Mouse (Mus musculus) liver, adult 2 months (tissue): Measurements from ENCODE around the gene Oxnad1. TPM values are rescaled to one million over a fixed set of nuclear protein-coding genes. Genes with fewer than 3 reads are reported as not detected.

Experiments used
- DNase-seq: peaks from one replicate; pipeline ENCODE4 v3.0.0-alpha.2; 2011; ENCODE audit warnings: low read depth, low spot score; ENCODE audit errors: extremely low read depth
- H3K27ac ChIP-seq: fragments of 200-500 bp; replicated peaks from 2 replicates; pipeline ENCODE4 v1.5.1; 2012; ENCODE audit warnings: low read depth, mild to moderate bottlenecking, control low read depth, inconsistent platforms, low read length; ENCODE audit not compliant: insufficient read depth
- H3K27me3 ChIP-seq: fragments of 200-500 bp; 2 replicates; pipeline ENCODE4 v1.6.1; 2012; ENCODE audit warnings: mild to moderate bottlenecking, moderate library complexity, low read length, inconsistent platforms; ENCODE audit not compliant: control insufficient read depth, insufficient read depth
- H3K36me3 ChIP-seq: fragments of 200-500 bp; 2 replicates; pipeline ENCODE4 v1.6.1; 2012; ENCODE audit warnings: low read length, inconsistent platforms; ENCODE audit not compliant: control insufficient read depth, insufficient read depth
- H3K4me1 ChIP-seq: fragments of 200-500 bp; 2 replicates; pipeline ENCODE4 v1.6.1; 2011; ENCODE audit warnings: low read length; ENCODE audit not compliant: control insufficient read depth, insufficient read depth
- H3K4me3 ChIP-seq: fragments of 200-500 bp; 2 replicates; pipeline ENCODE4 v1.5.1; 2011; ENCODE audit warnings: low read depth, mild to moderate bottlenecking, control low read depth, low read length, moderate library complexity; ENCODE audit not compliant: insufficient read depth
- H3K79me2 ChIP-seq: fragments of 200-500 bp; 2 replicates; pipeline ENCODE4 v1.6.1; 2012; ENCODE audit warnings: inconsistent platforms, mild to moderate bottlenecking, low read length, moderate library complexity; ENCODE audit not compliant: control insufficient read depth, insufficient read depth
- H3K9ac ChIP-seq: fragments of 200-500 bp; 2 replicates; pipeline ENCODE4 v1.6.1; 2012; ENCODE audit warnings: low read depth, mild to moderate bottlenecking, control low read depth, inconsistent platforms, low read length
- CTCF ChIP-seq: fragments of 200-500 bp; IDR thresholded peaks from 2 replicates; pipeline ENCODE4 v1.5.1; 2011; ENCODE audit warnings: low read depth, low read length, control low read depth
- POLR2A ChIP-seq: fragments of 200-500 bp; IDR thresholded peaks from 2 replicates; pipeline ENCODE4 v1.6.1; 2011; ENCODE audit warnings: low read length, control low read depth; ENCODE audit not compliant: insufficient read depth; ENCODE audit errors: extremely low read depth
- WGBS: fragments of 180-500 bp; shearing (Covaris S2); methylation state at CpG from one replicate; pipeline ENCODE4 v1.1.7; 2018; 5-methylcytosine and 5-hydroxymethylcytosine counted together
- polyA plus RNA-seq: library from polyadenylated mRNA; depleted of rRNA; stranded (reverse); fragments of >200 nt; gene quantifications from 2 replicates; pipeline ENCODE4 v1.2.3, GENCODE M21; 2012
- total RNA-seq: library from RNA; depleted of rRNA; stranded (reverse); fragments of >200 nt; gene quantifications from 2 replicates; pipeline ENCODE4 v1.2.3, GENCODE M21; 2014

The Oxnad1 gene
- total and polyA plus RNA-seq, 2 experiments = 27.6 to 46.1 TPM

DNA sequence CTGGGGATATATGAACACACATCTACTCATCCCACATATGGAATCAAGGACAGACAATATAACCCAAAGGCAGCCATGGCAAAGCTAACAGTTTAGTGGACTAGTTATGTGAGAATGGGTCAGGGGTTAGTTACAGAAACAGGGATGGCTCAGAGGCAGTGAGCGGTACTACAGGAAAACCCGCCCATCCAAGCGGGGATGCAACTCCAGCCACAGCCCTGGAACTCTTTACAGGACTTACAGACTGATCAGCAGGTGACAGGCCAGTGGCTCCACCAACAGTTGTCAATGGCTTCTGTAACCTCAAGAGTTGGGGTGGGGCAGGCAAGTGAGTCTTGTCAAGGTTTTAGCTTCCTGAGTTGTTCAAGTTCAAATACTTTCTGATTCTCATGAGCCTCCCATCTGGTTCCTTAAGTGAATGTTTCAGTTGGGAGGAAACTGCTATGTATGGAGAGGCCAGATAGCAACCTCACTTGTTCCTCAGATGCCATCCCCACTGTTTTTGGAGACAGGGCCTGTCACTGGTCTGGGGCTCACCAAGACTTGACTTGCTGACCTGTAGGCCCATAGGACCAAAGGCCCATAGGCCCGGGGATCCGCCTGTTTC is 55.3 kb downstream of the Oxnad1 start:
- Histone ChIP-seq H3K4me1 (peaks cover 2% of the 10 kb centered on the region; the same call in 1 of the 2 replicates), H3K27me3 (no peaks in the 10 kb centered on the region), H3K9ac (no peak overlapping the region), H3K4me3 (no peak overlapping the region), H3K27ac (no peak overlapping the region), H3K36me3 (no peaks in the 10 kb centered on the region), H3K79me2 (no peaks in the 10 kb centered on the region)
- TF ChIP-seq CTCF = no peak
- no peak for TF ChIP-seq POLR2A
- 96% methylated on average over 5 of the region's 5 CpGs for WGBS
- no peak for DNase-seq

DNA sequence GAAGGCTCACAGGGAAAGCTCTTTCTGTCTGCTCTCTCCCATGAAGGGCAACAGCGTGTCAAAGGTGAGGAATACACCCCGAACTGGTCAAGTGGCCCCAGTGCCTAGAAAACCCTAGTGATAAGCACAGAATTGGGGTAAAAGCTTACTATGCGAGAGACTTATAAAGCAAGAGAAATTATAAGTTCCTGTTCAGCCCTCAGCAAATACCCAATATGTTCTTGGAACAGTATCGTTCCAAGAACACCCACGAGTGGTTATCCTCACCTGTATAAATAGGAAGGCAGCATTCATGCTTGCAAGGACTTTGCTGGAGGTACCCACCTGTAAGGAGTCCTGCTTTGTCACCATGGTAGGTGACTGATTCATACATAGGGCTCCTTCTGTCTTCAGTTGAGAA is 56.5 kb downstream of the Oxnad1 start, which contains the start of gene Msmb:
TSS of gene Msmb (plus strand) at position 301 of the 400 bp plus-strand sequence.
- WGBS = 94% methylated on average over 5 of the region's 5 CpGs
- no peak within 1 kb of the TSS for H3K27ac ChIP-seq

DNA sequence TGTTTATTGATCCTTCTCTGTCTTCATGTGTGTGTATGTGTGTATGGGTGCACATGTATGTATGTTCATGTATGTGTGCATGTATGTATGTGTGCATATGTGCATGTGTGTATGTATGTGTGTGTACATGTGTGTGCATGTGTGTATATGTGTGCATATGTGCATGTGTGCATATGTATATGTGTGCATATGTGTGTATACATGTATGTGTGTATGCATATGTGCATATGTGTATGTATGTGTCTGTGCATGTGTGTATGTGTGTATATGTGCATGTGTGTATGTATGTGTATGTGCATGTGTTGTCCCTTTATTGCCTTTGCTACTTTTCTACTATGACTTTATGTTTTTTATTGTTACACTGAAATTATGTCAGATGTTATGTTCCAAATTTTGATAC is 59.6 kb downstream of the Oxnad1 start:
- no peaks in the 10 kb centered on the region for H3K36me3 ChIP-seq
- H3K4me3 ChIP-seq = no peak overlapping the region
- no peak overlapping the region for H3K9ac ChIP-seq
- no peaks in the 10 kb centered on the region for H3K79me2 ChIP-seq
- DNase-seq = no peak
- H3K27me3 ChIP-seq = 0 out of 2 replicates have a peak, but pooled peaks cover 2% of the 10 kb centered on the region
- H3K27ac ChIP-seq = no peak overlapping the region
- TF ChIP-seq CTCF (no peak), POLR2A (no peak)
- no peaks in the 10 kb centered on the region for H3K4me1 ChIP-seq

More for the DNA sequence above, 56.5 kb downstream of the Oxnad1 start, which contains the start of gene Msmb:
- no peak within 1 kb of the TSS for H3K4me3 ChIP-seq
- 0 out of 2 replicates have a peak, but pooled peaks cover under 1% of the 10 kb centered on the region for H3K27me3 ChIP-seq
- no peaks in the 10 kb centered on the region for H3K4me1 ChIP-seq
- H3K9ac ChIP-seq = no peak within 1 kb of the TSS
- H3K36me3 ChIP-seq = no peaks in the 10 kb centered on the region
- TF ChIP-seq POLR2A = no peak
- no peak for TF ChIP-seq CTCF
- no peaks in the 10 kb centered on the region for H3K79me2 ChIP-seq
- no peak for DNase-seq

DNA sequence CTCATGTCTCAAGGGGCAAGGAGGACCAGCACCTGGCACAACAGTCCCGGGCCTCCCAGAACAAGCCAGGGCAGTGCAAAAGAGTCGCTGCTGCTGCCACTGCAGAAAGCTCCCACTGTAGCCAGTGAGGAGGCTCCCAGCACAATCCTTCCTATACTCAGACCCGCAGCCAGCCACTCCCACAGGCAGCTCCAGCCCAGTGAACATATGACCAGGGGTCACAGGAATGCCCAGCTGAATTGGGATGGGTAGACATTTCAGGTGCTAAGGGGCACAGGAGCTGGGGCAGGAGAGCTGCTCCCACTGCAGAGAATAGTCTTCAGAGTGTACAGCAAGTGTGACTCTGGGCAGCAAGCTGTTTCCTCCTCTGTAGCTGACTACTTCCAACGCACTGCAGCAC is 60.2 kb downstream of the Oxnad1 start:
- H3K9ac ChIP-seq = no peak overlapping the region
- no peaks in the 10 kb centered on the region for H3K4me1 ChIP-seq
- TF ChIP-seq POLR2A (no peak), CTCF (no peak)
- H3K36me3 ChIP-seq = no peaks in the 10 kb centered on the region
- no peak overlapping the region for H3K27ac ChIP-seq
- no peak overlapping the region for H3K4me3 ChIP-seq
- 0 out of 2 replicates have a peak, but pooled peaks cover 2% of the 10 kb centered on the region for H3K27me3 ChIP-seq
- WGBS = 79% methylated on average over 4 of the region's 4 CpGs
- no peak for DNase-seq
- H3K79me2 ChIP-seq = no peaks in the 10 kb centered on the region

DNA sequence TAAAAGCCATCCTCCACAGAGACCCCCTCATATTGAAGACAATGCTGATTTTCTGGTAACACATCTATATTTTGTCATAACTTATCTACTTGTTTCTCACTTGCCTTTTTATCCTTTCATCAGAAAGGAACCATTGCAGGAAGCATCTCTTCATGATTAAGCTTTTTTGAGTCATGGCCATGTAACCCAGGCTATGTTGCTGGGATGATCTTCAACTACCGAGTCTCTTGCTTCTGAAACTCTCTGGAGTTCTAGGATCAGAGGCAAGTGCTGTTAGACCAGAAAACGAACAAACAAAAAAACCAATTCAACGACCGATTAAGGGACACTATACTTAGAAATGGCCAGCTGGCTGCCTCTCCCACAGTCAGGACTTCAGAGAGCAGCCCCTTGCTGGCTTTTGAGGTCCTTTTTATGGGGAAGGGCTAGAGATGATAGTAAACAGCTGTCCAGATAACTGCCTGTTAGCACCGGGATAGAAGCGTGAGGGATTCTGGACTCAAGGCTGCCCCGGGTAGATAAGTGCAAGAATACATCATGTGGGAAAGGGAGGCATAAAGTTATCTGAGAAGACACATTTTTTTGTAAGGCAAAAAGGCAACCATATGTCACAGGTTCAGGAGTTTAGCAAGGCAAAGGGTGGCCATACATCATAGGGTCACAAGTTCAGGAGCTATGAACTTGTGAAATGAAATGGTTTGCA is 60.8 kb downstream of the Oxnad1 start:
- 0 out of 2 replicates have a peak, but pooled peaks cover 2% of the 10 kb centered on the region for H3K27me3 ChIP-seq
- WGBS = 75% methylated on average over 7 of the region's 7 CpGs

DNA sequence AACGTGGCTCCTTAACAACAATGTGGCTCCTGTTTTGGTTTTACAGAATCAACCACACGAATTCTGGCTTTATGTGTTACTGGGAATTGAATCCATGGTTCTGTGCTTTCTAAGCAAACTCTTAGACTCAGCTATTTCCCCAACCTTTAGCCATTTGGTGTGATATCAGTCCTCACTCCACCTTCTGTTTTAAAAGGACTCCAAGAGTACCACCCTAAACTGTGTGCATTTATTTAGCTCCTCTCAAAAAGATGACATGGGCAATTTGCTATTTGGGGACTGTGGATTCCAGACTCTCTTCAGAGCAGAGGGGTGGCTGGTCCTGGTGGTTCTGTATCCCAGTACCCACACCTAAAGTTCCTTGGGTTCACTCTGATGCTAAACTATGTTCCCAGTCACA is 61.4 kb downstream of the Oxnad1 start:
- DNase-seq = no peak
- Histone ChIP-seq H3K27ac (no peak overlapping the region), H3K36me3 (no peaks in the 10 kb centered on the region), H3K4me1 (no peaks in the 10 kb centered on the region), H3K4me3 (no peak overlapping the region), H3K79me2 (no peaks in the 10 kb centered on the region), H3K9ac (no peak overlapping the region), H3K27me3 (0 out of 2 replicates have a peak, but pooled peaks cover 2% of the 10 kb centered on the region)
- WGBS = 64% methylated on average over 2 of the region's 2 CpGs
- no peak for TF ChIP-seq POLR2A

More for the DNA sequence above, 60.8 kb downstream of the Oxnad1 start:
- no peak overlapping the region for H3K27ac ChIP-seq
- no peak for TF ChIP-seq POLR2A
- TF ChIP-seq CTCF = no peak
- no peak overlapping the region for H3K4me3 ChIP-seq
- no peak overlapping the region for H3K9ac ChIP-seq
- DNase-seq = no peak
- no peaks in the 10 kb centered on the region for H3K4me1 ChIP-seq
- no peaks in the 10 kb centered on the region for H3K79me2 ChIP-seq
- H3K36me3 ChIP-seq = no peaks in the 10 kb centered on the region
